Mouse (Mus musculus): Measurements from ENCODE around the gene Arhgap10.

Arhgap10 gene

GRCm38 (mm10) chr8:77406846-77407245 lies 110.9 kb downstream of the Arhgap10 start:
- no peak for DNase-seq (ENCODE audit: low spot score in 2 of 2)

DNA sequence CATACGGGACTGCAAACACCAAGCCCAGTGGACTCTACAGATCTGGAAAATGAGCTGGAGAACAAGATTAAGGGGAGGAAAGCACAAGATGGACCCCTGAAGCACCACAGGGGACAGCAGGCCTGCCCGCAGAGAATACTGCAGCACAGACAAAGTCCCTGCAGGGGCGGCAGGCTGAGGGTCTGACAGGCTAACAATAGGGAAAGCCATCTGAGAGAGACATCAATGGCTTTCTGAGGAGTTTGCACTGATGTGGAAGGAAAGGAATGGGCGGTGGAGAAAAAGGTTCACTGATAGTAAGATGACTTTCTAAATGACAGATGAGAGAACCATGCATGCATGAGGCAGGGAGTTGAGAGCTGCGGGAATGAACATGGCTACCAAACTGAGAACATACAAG lies 111.3 kb downstream of the Arhgap10 start:
- no peak for DNase-seq (ENCODE audit: low spot score in 2 of 2)

- no peak for DNase-seq (ENCODE audit: low spot score in 2 of 2)
Observed at GRCm38 (mm10) chr8:77404017-77404416, 113.7 kb downstream of the Arhgap10 start.

DNA sequence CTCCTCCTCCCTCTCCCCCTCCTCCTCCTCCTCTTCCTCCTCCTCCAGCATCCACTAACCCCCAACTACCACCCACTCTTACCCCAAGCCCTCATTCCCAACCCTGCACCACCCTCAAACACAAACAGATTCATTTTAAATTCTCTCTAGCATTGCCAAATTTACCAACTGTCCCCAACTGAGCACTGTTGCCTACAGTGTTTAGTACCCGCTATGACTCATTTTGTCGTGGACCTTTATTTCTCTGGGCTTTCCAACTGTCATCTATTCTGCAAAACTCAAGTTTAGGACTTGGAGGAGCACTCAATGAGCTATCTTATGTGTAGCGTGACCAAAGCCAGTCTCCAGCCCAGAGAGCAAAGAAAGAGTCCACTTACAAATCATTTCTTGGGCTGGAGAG lies 115.8 kb downstream of the Arhgap10 start:
- no peak for DNase-seq (ENCODE audit: low spot score in 2 of 2)

DNA sequence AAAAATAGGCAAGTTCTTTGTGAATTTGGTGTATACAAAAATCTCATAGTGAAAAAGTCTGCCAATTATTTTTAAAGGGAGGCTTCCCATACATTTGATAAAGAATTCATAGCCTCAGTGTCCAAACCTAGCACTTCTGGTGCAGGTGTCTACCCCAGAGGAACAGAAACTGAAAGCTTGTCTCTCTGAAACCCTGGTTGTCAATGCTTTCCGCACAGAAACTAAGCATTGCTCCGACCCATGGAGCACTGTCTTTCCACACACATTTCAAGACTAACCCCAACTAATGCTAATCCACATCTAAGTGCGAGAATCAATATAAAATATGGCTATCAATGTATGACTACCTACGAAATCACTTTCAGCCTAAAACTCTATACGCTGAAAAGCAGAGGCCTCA lies 116.6 kb downstream of the Arhgap10 start:
- no peak for DNase-seq (ENCODE audit: low spot score in 2 of 2)

GRCm38 (mm10) chr8:77384080-77384479 lies 133.7 kb downstream of the Arhgap10 start:
- no peak for DNase-seq (ENCODE audit: low spot score in 2 of 2)

DNA sequence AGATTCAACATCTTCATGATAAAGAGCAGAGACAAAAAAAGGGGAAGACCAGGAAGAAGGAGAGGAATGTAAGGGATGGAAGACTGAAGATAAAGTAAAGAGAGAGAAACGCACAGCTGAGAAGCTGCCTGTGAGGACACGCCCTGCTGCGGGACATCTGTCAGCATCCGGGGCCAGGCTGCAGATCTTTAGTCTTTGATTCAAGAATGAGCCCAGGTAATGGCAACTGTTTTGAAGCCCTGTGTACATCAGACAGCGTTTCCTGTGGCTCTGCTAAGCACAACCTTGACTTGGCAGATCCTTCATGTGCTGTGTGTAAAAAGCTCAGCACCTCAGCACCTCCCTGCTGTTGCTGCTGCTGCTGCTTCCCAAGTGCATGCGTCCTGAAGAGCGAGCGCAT lies 134.1 kb downstream of the Arhgap10 start:
- no peak for DNase-seq (ENCODE audit: low spot score in 2 of 2)

DNA sequence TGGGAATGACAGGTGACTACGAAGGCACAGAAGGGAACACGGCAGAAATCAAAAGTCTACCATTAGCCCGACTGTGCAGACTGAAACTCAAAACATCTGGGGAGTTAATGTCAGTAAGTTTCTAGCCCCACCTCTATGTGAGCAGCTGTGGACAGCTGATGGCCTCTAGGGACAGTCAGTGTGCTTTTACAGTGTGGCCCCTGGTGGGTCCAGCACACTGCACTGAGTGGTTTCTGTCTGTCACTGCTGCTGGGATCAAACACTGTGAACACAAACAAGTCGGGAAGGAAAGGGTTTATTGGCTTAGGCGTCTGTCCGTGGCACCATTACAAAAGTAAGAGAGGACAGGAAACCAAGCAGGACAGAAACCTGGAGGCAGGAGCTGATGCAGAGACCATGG lies 136.9 kb downstream of the Arhgap10 start:
- no peak for DNase-seq (ENCODE audit: low spot score in 2 of 2)

GRCm38 (mm10) chr8:77379300-77379699 lies 138.5 kb downstream of the Arhgap10 start:
- no peak for DNase-seq (ENCODE audit: low spot score in 2 of 2)

DNA sequence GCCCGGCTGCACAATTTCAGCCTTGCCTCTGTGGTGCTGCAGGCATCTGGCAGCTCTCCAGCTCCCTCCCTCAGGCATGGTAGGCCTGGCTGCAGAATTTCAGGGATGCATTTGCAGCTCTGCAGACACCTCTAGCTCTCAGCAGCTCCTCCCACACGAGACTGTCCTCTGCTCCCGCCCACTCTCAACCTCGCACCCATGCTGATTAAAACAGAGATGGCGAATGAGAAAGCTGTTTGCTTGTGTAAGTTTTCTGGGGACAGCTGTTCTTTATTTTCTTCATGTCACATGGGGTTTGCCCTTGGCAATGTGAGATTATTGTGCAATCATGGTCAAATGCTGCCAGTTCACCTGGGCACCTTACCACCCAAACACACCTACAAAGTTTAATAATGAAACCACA lies 141.3 kb downstream of the Arhgap10 start:
- DNase-seq (ENCODE audit: low spot score in 2 of 2) = peak in 1 of 2 experiments; percentile 13

DNA sequence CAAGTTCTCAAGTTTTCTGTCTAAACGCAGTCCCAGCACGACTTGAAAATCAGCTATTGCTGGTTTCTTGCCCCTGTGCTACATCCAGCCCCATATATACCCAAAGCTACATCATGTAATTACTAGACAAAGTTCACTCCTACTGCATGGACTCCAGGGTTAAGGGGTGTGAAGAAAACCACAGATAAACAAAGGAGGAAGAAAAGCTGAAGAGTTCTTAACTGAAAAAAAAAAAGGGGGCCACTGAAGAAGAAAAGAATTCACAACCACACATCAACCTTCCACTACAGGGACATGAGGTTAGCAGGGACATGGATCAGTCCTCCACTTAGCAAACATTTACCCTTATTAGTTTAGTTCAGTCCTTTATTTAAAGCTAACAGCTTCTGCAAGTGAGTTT lies 141.8 kb downstream of the Arhgap10 start:
- DNase-seq (ENCODE audit: low spot score in 2 of 2) = no peak

GRCm38 (mm10) chr8:77371006-77371405 lies 146.7 kb downstream of the Arhgap10 start:
- DNase-seq (ENCODE audit: low spot score in 2 of 2) = no peak

- no peak for DNase-seq (ENCODE audit: low spot score in 2 of 2)
Observed at GRCm38 (mm10) chr8:77370308-77370707, 147.4 kb downstream of the Arhgap10 start.

- no peak for DNase-seq (ENCODE audit: low spot score in 2 of 2)
Observed at GRCm38 (mm10) chr8:77369671-77370070, 148.1 kb downstream of the Arhgap10 start.

DNA sequence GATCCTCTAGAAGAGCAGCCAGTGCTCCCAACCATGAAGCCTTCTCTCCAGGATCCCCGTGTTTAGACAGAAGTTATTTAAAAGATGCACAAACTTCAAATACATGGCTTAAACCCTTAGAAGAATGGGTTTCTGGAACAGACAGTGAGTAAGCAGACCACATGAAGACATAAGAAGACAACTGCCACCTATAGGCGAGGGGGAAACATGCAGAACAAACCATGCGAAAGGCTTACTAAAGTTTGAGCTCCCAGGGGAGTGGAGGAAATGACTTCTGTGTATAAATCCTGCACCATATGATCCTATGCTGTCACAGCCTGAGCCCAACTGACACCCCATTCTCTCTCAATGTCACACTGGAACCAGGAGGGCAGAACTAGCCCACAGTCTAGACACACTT lies 150.7 kb downstream of the Arhgap10 start:
- no peak for DNase-seq (ENCODE audit: low spot score in 2 of 2)

DNA sequence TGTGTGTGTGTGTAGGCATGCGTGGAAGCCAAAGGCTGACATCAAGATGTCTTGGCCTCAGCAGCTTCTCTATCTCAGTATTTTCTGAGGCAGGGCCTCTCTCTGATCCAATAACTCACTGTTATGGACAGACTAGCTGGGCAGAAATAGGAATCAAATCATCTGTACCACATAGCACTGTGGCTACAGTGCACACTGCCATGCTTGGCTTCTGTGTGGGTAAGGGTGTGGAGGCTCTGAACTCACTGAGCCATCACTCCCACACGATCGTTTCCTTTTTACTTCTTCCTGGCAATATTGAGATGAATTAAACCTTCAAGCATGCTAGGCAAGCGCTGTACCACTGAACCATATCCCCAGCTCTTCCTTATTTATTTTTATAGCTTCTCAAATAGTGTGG lies 151.3 kb downstream of the Arhgap10 start:
- DNase-seq (ENCODE audit: low spot score in 2 of 2) = no peak

- DNase-seq (ENCODE audit: low spot score in 2 of 2) = no peak
Observed at GRCm38 (mm10) chr8:77365990-77366389, 151.8 kb downstream of the Arhgap10 start.

DNA sequence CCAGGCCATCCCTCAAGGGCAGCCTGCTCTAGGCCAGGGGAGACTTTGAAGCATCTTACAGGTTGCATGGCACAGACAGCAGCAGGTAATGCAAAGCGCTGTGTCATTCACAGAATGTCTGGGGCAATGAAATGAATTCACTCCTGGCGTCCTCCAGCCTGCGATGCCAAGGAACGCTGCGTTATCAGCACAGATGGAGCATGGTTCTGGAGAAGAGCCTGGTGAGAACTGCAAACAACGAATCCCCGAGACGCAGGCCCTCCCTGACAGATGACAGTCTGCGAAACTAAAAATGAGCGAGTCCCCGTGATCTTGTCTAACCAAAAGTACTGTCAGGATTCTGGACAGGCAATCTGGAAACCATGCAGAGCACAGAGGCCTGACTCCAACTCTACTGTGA lies 153.3 kb downstream of the Arhgap10 start:
- peak; percentile 20 to 24 for DNase-seq (ENCODE audit: low spot score in 2 of 2)

DNA sequence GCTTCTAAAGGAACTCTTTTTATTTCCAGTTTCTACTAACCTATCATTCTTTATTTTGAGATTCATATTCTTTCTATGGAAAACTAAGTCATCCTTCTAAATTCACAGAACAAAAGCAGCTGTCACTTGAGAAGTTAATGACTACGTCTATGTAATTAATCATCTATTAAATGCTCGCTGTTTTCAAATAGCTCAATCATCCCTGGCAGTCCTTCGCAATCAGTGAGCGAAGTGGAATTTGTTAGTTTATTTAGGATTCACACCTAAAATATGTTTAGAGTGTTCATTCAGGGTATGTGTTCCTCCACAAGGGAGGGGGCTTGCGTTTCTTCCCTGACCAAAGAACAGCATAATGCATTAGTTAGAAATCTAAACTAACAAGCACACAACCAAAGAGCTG lies 156.9 kb downstream of the Arhgap10 start:
- DNase-seq (ENCODE audit: low spot score in 2 of 2) = no peak

- DNase-seq (ENCODE audit: low spot score in 2 of 2) = no peak
Observed at GRCm38 (mm10) chr8:77360423-77360822, 157.3 kb downstream of the Arhgap10 start.

GRCm38 (mm10) chr8:77357126-77357525 lies 160.6 kb downstream of the Arhgap10 start:
- no peak for DNase-seq (ENCODE audit: low spot score in 2 of 2)

DNA sequence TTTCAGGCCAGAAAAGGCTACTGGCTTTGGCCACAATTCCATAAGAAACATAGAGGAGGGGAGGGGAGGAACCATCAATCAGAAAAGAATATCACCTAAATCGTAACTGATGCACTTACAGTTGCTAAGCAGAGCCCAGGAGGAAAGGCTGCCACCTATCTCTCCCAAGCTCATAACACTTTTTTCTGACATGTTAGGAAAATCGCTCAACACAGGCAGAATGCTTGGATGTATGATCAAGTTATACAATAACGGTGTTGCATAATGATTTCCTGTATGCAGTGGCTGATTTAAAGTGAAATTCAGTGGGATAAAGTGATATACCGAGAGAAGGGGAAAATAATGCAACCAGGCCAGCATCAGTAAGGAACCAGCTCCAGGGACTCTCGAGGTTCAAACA lies 162.4 kb downstream of the Arhgap10 start:
- no peak for DNase-seq (ENCODE audit: low spot score in 2 of 2)

DNA sequence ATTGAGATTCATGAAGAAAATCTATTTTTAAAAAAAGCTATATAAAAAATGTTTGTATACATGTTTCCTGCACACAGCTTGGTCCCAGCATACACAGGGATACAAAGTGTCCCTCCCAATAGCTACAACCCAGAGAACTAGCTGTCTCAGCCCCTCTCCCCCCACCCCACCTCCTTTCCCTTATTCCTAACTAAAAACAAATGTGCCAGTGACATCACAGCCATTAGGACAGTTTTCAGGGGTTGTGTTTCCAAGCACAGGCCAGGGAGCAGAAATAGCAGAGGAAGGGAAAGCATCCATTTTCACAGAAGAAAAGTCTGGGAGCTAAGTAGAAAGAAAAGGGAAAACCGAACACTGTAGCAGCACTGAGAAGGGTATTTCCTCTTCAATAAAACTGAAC lies 163.6 kb downstream of the Arhgap10 start:
- DNase-seq (ENCODE audit: low spot score in 2 of 2) = no peak

- DNase-seq (ENCODE audit: low spot score in 2 of 2) = no peak
Observed at GRCm38 (mm10) chr8:77351177-77351860, 166.4 kb downstream of the Arhgap10 start.
